Mouse (Mus musculus) testis, postnatal 10 days (tissue): ENCODE data around the gene Rpap3.
A peak's percentile ranks its signal among the peaks of the same experiment; 100 is the strongest.

Source experiments
- DNase-seq: peaks from one replicate; pipeline ENCODE4 v3.0.0; 2021; ENCODE audit warnings: low spot score

The Rpap3 gene

DNA sequence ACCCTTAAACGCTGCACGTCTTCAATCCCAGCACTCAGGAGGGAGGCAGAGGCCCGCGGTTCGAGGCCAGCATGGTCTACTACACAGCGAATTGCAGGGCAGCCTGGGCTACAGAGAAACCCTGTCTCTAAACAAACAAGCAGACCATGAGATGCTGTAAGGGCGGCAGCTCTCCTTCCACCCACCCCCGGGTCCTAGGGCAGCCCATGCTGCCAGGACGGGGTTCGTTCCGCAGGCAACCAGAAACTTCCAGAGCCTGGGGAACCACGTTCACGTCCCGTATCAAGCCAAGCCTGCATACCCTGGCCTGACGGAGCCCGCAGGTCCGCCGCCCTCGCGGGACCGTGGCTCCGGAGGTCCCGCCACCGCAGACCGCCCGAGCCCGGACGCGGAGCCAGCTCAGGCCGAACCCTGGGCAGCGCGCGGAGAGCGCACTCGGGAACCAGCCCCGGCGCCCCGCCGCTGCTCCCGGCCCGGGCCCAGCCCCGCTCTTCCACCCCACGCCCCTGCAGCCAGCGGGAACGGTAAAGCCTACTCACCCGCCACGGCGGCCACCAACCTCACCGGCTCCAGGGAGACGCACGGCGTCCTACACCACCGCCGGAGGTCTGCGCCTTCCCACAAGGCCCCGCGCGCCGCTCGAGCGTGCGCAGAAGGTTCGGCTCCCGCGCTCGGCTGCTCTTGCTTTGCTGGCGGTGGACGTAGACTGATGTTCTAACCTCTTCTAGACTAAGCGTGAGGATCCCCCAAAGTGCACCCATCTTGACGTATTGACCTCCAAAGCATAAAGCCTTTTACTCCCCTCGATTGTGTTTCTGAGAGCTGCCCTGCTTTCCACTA, at the start of gene Rpap3:
TSS of gene Rpap3 (minus strand) at position 615 of the 840 bp plus-strand sequence.
- peak; percentile 90 for DNase-seq

DNA sequence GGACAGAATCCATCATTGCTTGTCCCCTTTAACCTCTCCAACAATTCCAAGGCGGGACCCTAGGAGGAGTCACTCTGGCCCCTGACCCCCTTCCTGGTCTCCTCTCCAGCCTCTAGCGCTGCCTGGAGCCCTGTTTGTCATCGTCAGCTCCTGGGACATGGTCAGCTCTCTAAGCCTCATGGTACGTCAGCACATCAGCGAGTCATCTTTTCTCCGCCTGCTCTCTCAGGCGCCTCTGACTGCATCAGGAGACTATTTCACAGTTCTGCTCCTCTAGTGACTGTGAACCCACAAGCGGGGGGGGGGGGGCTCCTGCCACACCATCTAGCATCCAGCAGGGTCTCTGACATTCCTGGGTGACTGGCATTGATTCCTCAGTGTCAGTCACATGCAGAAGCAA, 49.7 kb upstream of the Rpap3 start:
- no peak for DNase-seq

DNA sequence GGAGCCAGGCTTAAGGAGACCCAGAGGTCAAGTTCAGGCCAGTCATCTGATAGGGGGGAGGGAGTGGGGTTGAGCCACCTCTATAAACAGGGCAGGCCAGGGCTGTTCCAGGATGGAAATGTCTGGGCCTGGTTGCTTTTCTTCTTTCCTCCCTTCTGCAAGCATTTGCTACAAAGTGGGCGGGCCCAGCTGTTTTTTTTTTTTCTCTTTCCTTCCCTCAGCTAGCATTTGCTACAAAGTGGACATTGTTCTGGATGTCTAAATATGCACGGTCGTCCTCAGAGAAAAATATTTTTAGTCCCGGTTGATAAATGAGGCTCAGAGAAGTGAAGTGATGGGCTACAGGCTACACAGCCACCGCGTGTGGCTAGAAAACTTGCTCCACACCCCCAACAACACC, 48.9 kb upstream of the Rpap3 start:
- no peak for DNase-seq

DNA sequence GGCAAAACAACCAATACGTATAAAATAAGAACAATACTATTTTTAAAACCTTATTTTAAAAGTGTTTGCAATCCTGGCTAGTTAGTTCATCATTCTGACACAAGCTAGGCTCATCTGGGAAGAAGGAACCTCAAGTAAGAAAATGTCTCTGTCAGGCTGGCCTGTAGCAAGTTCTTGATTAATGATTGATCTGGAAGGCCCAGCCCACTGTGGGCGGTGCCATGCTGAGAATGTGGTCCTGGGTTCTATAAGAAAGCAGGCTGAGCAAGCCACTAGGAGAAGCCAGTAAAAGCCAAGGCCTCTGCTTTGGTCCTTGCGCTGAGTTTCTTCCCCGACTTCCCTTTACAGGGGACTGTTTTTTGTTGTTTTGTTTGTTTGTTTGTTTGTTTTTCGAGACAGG, 46.9 kb upstream of the Rpap3 start:
- no peak for DNase-seq

DNA sequence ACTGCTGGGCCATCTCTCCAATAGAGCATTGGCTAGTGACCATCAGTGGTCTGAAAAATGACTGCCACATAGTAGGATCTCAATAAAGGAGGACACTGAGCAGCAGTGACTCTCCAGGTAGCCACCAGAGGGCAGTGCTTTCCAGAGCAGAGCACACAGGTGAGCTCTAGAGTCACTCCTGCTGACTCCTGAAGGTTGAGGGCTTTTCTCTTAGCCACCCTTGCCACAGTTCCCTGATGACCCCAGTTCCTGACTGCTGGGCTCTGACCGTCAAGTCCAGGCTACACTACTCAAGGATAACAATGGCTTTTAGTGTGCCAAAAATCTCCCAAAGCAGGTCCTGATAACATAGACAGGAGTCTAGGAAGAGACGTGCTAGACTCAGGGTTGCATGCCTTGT, 46.1 kb upstream of the Rpap3 start:
- DNase-seq: no peak

DNA sequence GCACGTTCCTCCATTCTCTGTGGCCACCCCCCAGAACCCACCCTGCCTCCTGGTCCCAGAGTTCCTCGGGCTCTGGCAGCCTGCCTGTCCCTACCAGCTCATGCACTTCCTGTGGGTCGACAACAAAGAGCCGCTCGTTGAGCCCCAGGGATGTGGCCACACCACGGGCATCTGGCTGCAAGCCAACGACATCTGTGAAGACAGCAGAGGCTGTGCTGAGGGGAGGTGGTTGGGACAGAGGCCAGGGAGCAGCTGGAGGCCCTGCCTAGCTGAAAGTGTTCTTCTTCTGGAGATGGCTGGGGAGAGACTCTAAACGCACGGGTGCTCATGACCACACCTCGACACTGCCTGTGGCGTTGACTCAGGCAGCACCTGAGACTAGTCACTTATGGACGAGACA, 45.1 kb upstream of the Rpap3 start:
- peak; percentile 85 for DNase-seq

DNA sequence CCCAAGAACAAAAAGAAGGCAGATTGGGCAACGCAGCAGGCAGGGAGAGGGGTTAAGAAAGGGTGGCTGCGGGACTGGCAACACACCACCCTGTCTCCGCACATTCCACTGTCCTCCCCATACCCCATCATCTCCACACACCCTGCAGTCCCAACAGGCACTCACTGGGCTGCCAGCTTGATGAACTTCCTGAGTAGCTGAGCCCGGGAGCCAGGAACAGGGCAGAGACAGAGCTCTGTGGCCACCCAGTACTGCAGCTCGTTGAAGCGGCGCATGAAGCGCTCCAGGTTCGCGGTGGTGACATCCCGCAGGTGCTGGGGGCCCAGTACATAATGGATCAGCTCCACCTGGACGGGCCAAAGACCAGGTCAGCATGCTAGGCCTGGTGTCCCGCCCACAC, 44.2 kb upstream of the Rpap3 start:
- DNase-seq: no peak

DNA sequence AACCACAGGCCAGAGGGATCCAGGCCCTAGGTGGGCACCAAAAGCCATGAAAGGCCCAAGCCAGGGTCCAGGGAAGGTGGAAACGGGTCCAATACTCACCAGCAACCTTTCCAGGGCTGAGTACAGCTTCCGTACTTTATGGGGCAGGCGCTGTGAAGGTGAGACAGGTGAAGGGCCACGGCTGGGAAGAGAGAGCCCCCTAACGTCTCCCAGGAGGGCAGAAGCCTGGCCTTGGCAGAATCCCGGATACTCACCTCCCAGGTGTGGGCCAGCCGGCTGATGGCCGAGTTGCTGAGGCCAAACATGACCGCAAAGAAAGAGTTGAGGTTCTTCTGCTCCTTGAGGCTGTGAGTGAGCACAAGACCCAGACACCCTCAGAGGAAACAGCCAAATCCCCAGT, 43.8 kb upstream of the Rpap3 start:
- DNase-seq: no peak

DNA sequence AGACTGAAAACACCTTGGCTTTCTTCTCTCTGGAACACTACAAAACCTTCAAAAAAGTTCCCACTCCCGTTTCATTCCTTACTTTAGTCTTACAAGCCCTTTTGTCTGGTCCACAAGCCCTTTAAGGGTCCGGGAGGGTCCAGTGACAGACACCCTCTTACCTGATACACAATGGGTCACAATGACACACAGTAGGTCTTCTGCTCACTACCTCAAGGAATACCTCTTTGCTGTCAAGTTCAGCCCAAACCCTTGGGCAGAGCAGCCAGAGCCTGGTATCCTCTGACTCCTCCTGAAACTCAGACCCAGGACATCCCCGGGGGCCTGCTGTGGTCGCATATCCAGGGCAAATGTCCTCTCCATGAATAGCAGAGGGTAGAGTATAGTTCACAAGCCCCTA, 43.3 kb upstream of the Rpap3 start:
- DNase-seq: no peak

DNA sequence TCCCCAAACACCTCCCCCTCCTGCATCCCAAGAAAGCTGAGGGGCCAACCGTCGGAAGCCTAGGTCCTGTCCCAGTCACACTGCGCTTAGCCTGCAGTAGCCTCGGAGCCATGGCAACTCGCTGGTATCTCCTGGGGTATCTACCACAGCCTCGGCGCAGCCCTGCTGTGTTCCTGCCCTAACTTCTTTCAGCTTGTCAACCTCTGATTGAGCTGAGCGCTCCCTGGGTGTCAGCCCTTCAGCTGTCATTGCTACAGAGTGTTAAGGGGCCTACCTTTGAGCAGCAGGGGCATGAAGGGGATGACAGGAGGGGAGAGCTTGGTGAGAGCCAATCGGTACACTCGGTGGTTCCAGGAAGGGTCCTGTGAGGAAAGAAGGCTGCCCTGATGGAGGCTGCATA, 42.7 kb upstream of the Rpap3 start:
- no peak for DNase-seq

DNA sequence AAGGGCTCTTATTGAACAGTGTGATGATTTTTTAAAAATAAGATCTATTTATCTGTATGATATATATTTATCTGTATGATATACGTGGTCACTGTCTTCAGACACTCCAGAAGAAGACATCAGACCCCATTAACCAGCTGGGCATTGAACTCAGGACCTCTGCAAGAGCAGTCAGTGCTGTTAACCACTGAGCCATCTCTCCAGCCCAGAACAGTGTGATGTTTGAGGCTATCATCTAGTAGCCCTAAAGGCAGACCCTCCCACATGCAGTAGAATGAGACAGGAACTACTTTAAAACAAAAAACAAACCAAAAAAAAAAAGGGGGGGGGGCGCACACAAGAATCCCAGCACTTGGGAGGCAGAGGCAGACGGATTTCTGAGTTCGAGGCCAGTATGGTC, 41.9 kb upstream of the Rpap3 start:
- DNase-seq: no peak

DNA sequence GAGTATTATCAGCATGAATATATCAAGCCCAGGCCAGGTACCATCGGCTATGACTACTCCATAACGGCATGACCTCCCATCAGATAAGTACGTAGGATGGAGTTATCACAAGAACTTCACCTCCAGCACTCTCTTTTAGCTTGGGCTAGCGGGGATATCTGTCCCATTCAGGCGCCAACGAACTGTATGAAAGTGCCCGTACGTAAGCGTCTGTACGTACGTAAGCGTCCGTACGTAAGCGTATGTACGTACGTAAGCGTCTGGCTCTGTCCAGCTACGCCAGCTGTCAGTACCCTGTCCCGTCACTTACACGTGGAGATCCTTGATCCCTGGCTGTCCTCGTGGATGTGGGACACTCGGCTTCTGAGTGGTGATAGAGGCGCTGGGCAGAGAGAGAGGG, 41.1 kb upstream of the Rpap3 start:
- DNase-seq: no peak

DNA sequence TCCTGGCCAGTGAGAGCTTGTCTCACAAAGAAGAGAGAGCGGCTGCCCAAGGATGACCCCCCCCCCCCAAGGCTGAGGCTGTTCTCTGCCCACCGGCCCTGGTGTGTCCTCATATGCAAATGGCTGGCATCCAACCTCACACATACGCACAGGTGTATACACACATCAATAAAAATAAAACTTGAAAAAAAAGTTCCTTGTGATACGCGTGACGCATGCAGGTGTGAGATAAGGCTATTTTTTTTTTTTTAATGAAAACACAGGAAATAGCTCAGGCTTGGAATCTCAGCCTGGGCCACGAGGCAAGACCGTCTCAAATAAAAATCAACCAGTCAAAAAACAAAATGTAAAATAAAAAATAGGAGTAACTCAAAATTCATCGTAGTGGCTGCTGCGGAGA, 40.7 kb upstream of the Rpap3 start:
- DNase-seq: no peak

DNA sequence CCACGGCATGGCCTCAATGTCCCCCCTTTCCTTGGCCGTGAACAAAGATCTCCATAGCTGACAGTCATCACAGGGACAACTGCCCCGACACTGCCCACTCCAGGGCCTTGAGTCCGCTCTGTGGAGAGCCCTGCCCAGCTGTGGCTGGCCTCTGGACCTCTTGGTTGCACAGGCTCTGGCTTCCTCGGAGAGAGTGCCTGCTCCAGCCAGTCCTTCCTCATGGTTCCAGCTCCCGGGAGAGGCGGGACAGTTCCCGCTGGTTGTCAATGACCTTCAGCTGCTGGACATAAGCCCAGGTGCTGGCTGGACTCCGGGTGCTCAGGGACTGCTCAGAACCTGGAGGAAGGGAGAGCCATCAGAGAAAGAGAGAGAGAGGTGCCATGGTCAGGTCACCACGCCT, 39.7 kb upstream of the Rpap3 start:
- DNase-seq: peak; percentile 80

DNA sequence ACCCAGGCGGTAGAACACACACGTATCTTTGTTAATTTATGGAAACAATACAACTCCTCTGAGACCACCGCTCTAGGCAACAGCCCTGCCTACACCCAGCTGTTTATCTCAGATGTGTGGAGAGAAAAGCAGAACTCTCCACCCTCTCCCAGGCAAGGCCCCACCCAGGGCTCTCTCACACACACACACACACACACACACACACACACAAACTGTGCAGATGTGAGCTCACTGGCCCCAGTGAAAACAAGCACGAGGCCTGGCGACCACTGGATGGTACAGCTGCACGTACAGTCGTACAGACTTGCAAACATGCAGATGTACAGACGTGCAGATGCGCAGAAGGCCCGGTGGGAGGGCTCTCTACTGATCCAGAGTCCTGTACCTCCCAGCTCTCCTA, 39.3 kb upstream of the Rpap3 start:
- peak; percentile 65 for DNase-seq

DNA sequence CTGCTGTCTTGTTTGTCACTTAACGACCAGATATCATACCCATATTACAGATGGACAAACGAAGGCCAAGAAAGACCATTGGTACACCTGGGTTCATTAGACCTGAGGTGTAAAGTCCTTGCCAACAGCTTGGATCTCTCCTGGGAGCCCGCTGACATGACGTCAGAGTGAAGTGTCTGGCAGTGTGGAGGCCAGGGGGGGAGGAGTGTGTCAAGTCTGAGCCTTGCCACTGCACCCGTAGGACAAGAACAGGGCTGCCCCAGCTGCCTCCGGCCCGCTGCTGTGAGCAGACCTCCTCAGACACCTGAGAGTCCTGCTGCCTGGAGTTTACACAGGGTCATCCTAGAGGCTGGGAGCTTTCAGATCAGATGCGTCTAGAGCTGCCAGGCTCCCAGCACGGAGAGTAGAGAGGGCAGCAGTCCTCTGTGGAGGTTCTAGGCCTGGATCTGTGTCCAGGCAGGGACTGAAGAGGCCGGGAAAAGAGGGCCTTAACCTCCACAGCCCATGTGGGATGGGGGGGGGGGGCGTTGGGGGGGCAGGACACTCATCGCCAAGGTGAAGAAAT, 38.4 kb upstream of the Rpap3 start:
- DNase-seq: no peak

DNA sequence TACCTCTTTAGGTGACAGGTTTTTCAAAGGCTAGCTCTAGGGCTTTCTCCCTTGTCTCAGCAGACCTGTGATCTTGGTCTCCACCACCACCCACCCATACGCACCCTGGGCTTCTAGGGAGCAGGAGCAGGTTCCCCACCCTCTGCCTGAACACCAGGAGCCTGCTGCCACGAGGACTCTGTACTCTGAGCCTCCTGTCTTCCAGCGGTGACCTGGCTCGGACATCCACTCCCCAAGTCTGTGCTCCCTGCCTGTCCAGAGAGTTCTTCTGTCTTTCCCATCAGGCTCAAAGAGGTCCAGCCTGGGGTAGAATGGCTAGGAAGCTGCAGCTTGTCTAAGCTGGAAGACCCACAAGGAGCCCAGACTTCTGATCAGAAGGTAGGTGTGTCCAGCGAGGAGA, 37.6 kb upstream of the Rpap3 start:
- no peak for DNase-seq

DNA sequence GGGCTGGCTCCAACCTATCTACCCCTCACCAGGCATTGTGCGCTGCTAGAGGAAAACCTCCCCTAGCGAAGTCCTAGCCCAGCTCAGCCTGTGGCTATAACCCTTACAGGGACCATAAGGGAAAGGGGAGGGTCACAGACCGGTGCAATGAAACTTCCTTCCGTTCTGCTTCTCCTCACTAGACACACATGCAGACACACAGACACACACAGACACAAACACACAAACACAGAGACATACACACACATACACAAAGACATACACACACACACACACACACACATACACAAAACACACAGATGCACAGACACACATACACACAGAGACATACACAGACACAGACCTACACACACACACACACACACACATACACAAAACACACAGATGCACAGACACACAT, 37.0 kb upstream of the Rpap3 start:
- DNase-seq: no peak

DNA sequence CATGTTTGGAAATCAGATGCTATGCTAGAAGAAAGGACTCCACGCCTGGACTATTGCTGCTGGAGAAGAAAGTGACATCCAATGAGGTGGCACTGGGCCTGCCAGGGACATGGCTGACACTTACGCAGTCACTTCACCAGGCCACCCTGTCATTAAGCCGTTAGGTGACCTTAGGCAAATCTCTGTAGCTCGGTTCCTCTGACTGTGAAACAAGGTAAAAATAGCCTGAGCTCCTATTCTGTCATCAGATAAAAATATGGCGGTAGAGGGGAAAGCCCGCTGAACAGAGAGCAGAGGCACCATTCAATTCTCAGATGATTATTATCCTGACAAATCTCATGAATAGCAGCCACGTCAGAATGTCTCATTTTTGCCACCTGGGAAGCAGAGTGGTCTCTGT, 36.4 kb upstream of the Rpap3 start:
- no peak for DNase-seq

DNA sequence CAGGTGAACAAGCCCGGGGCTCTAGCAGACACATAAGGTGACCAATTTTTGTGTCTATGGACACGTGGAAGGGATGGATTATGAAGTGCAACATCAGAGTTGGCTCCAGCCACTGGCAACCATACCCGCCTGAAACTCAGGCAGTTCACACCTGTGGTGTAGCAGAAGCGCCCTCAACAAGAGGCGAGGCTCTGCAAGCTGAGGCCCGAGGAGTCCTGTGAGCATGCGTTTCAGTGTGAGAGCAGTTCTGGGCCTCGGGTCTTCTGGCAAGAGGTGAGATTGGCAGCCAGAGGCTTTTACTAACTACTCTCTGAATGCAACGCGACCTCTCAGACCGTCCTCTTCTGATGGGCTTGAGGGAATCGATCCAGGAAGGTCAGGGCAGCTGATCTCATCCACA, 36.0 kb upstream of the Rpap3 start:
- no peak for DNase-seq

DNA sequence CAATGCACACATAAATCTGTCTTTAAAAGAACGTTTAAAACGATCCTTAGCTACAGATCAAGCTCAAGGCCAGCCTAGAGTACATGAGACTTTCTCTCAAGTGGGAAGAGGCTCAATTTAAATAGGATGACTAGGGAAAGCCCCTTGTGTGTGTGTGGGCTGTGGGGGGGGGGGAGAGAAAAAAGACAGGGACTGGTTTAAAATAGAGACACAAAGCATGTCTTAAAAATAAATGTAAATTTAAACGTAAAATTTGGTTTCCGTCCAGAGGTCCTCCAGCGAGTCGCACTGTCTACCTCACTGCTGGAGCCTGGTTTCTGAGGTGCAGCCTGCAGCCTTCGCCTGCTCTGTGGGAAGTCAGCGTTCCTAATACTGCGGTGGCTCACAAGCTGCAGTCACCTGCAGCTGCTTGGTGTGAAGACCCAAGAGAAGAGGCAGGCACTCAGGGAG, 34.7 kb upstream of the Rpap3 start:
- no peak for DNase-seq

DNA sequence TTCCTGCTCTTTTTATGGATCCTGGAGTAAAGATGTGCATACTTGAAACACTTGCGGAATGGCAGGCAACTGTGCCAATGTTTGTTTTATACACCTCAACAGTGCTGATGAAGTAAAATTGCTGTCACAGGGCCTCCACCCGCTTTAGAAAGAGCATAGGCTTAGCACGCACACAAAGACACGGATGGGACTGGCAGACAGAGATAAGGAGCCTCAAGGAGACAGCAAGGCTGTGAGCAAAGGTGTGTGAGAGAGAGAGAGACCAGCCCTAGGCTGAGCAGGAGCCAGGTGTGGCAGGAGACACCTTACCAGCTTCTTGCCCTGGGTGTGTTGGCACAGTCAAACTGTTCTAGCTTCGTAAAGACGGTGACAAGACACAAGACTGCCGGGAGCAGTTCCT, 33.3 kb upstream of the Rpap3 start:
- no peak for DNase-seq

DNA sequence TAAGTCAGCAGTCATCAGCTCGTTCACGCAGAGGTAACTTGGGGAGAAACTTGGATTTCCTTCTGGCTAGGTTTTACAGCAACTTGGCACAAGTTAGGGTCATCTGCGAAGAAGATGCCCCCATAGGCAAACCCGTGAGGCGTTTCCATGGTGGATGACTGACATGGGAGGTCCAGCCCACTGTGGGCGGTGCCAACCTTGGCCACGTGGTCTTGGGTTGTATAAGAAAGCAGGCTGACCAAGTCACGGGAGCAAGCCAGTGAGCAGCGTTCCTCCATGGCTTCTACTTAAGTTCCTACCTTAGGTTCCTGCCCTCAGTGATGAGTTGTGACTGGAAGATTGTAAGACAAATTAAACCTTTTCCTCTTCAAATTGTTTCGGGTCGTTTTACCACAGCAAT, 26.4 kb upstream of the Rpap3 start:
- no peak for DNase-seq

DNA sequence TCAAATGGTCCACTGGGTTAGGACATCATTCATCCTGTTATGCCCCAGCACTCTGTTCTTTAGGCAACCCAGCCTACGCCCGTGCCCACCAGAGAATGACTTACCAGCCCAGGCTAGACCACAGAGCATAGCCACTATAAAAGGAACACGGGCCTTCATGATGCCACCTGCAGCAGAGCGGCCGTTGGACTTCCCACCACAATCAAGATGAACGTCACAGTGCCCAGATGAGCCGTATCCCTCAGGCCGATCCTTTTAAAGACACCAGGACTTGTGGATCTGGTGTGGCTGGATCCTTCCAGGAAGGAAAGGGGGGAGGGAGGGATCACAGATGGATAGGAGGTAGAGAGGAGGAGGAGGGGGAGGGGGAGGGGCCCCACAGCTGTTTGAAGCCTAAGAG, 25.5 kb upstream of the Rpap3 start, which contains the start of gene Endou:
TSS of gene Endou (minus strand) at position 229 of the 400 bp plus-strand sequence.
- DNase-seq: no peak
